Mouse (Mus musculus) small intestine, adult 2 months (tissue): ENCODE results near the gene Mapre3. TPM values are rescaled to one million over a fixed set of nuclear protein-coding genes. Genes with fewer than 3 reads are reported as not detected.
A peak's percentile ranks its signal among the peaks of the same experiment; 100 is the strongest.

Experiments used
- H3K27ac ChIP-seq: fragments of 200-500 bp; 2 replicates; pipeline ENCODE4 v1.5.1; 2012; ENCODE audit warnings: low read depth, low read length, control low read depth, inconsistent platforms; ENCODE audit not compliant: insufficient read depth
- H3K27me3 ChIP-seq: fragments of 200-500 bp; 2 replicates; pipeline ENCODE4 v1.6.1; 2012; ENCODE audit warnings: mild to moderate bottlenecking, moderate library complexity, low read length, inconsistent platforms; ENCODE audit not compliant: control insufficient read depth, insufficient read depth
- H3K36me3 ChIP-seq: fragments of 200-500 bp; 2 replicates; pipeline ENCODE4 v1.6.1; 2012; ENCODE audit warnings: mild to moderate bottlenecking, low read length, control low read depth, inconsistent platforms; ENCODE audit not compliant: control insufficient read depth, insufficient read depth
- H3K4me1 ChIP-seq: fragments of 200-500 bp; 2 replicates; pipeline ENCODE4 v1.6.1; 2012; ENCODE audit warnings: low read length, inconsistent platforms, mixed read lengths; ENCODE audit not compliant: control insufficient read depth, insufficient read depth, insufficient read length
- H3K4me3 ChIP-seq: fragments of 200-500 bp; 2 replicates; pipeline ENCODE4 v1.5.1; 2012; ENCODE audit warnings: low read depth, mild to moderate bottlenecking, control low read depth, inconsistent platforms, low read length, moderate library complexity
- CTCF ChIP-seq: fragments of 200-500 bp; IDR thresholded peaks from 2 replicates; pipeline ENCODE4 v1.5.1; 2012; ENCODE audit warnings: low read depth, mild to moderate bottlenecking, control low read depth, inconsistent platforms, low read length, moderate library complexity, mixed read lengths; ENCODE audit not compliant: insufficient replicate concordance, insufficient read length; ENCODE audit errors: extremely low read depth
- POLR2A ChIP-seq: fragments of 200-500 bp; IDR thresholded peaks from 2 replicates; pipeline ENCODE4 v1.6.1; 2012; ENCODE audit warnings: low read depth, mild to moderate bottlenecking, control low read depth, inconsistent platforms, low read length, moderate library complexity
- WGBS: fragments of 180-500 bp; shearing (Covaris S2); methylation state at CpG from one replicate; pipeline ENCODE4 v1.1.7; 2018; 5-methylcytosine and 5-hydroxymethylcytosine counted together
- polyA plus RNA-seq: library from polyadenylated mRNA; depleted of rRNA; stranded (reverse); fragments of >200 nt; gene quantifications from 2 replicates; pipeline ENCODE4 v1.2.3, GENCODE M21; 2012

Gene Mapre3
- polyA plus RNA-seq, 1 experiment = 28.7 TPM

GRCm38 (mm10) chr5:30802724-30803467, 11.5 kb upstream of the Mapre3 start:
- H3K27me3 ChIP-seq = no peaks in the 10 kb centered on the region
- H3K4me3 ChIP-seq = no peak overlapping the region
- TF ChIP-seq POLR2A (no peak), CTCF (no peak)
- H3K4me1 ChIP-seq = no peaks in the 10 kb centered on the region
- H3K27ac ChIP-seq = no peak overlapping the region
- H3K36me3 ChIP-seq = no peaks in the 10 kb centered on the region
- 49% methylated on average over 12 of the region's 12 CpGs for WGBS

- no peaks in the 10 kb centered on the region for H3K36me3 ChIP-seq
- no peaks in the 10 kb centered on the region for H3K27me3 ChIP-seq
- WGBS = under 1% methylated on average over 3 of the region's 3 CpGs
- H3K4me3 ChIP-seq = no peak overlapping the region
- H3K4me1 ChIP-seq = no peaks in the 10 kb centered on the region
- TF ChIP-seq CTCF = peak; percentile 86; the same call in 1 of the 2 replicates
- no peak for TF ChIP-seq POLR2A
- no peak overlapping the region for H3K27ac ChIP-seq
These were observed 8.3 kb upstream of the Mapre3 start for GRCm38 (mm10) chr5:30806106-30806505.

GRCm38 (mm10) chr5:30815120-30815465, 652 bp downstream of the Mapre3 start:
- Histone ChIP-seq H3K4me3 (peak overlapping the region; percentile 69), H3K36me3 (no peaks in the 10 kb centered on the region), H3K27ac (no peak overlapping the region), H3K4me1 (peaks cover 18% of the 10 kb centered on the region), H3K27me3 (0 out of 2 replicates have a peak, but pooled peaks cover 8% of the 10 kb centered on the region)
- 9% methylated on average over 7 of the region's 7 CpGs for WGBS
- TF ChIP-seq CTCF = no peak
- TF ChIP-seq POLR2A = no peak

- WGBS = 40% methylated on average over 8 of the region's 8 CpGs
- TF ChIP-seq POLR2A (no peak), CTCF (no peak)
- Histone ChIP-seq H3K27ac (no peak overlapping the region), H3K4me1 (peaks cover 18% of the 10 kb centered on the region), H3K27me3 (0 out of 2 replicates have a peak, but pooled peaks cover 7% of the 10 kb centered on the region), H3K36me3 (no peaks in the 10 kb centered on the region), H3K4me3 (no peak overlapping the region)
These were observed 1.9 kb downstream of the Mapre3 start for GRCm38 (mm10) chr5:30816261-30816791.

- TF ChIP-seq CTCF = no peak
- no peak for TF ChIP-seq POLR2A
- Histone ChIP-seq H3K27ac (peak overlapping the region; percentile 62), H3K4me1 (peaks cover 18% of the 10 kb centered on the region), H3K36me3 (no peaks in the 10 kb centered on the region), H3K27me3 (no peaks in the 10 kb centered on the region), H3K4me3 (no peak overlapping the region)
- WGBS = 62% methylated on average over 8 of the region's 8 CpGs
These were observed 4.4 kb downstream of the Mapre3 start for GRCm38 (mm10) chr5:30818758-30819309.

- TF ChIP-seq CTCF (no peak), POLR2A (no peak)
- Histone ChIP-seq H3K4me1 (peaks cover 9% of the 10 kb centered on the region), H3K27me3 (no peaks in the 10 kb centered on the region), H3K4me3 (no peak overlapping the region), H3K27ac (no peak overlapping the region), H3K36me3 (no peaks in the 10 kb centered on the region)
- WGBS = 73% methylated on average over 5 of the region's 5 CpGs
These were observed 8.2 kb downstream of the Mapre3 start for GRCm38 (mm10) chr5:30822689-30823088.

- H3K27me3 ChIP-seq = no peaks in the 10 kb centered on the region
- H3K4me1 ChIP-seq = peaks cover 9% of the 10 kb centered on the region
- no peak overlapping the region for H3K27ac ChIP-seq
- no peaks in the 10 kb centered on the region for H3K36me3 ChIP-seq
- 53% methylated on average over 3 of the region's 3 CpGs for WGBS
- TF ChIP-seq POLR2A (no peak), CTCF (no peak)
- H3K4me3 ChIP-seq = no peak overlapping the region
These were observed 8.7 kb downstream of the Mapre3 start for GRCm38 (mm10) chr5:30823091-30823490.
